Mouse (Mus musculus) kidney, adult 8-10 months (tissue): ENCODE measurements around the gene Nes.
A peak's percentile ranks its signal among the peaks of the same experiment; 100 is the strongest.

Source experiments
- DNase-seq, 2 experiments: peaks; one replicate each; pipeline ENCODE4 v3.0.0; 2022

Gene Nes

GRCm38 (mm10) chr3:88023192-88024074 lies 52.6 kb downstream of the Nes start:
- DNase-seq = peak in 1 of 2 experiments; percentile 5

GRCm38 (mm10) chr3:88026823-88027222 lies 55.9 kb downstream of the Nes start:
- DNase-seq = no peak

GRCm38 (mm10) chr3:88027434-88028186 lies 56.7 kb downstream of the Nes start, which contains the start of gene Hapln2:
Hapln2 (minus strand) TSS chr3:88027583.
- DNase-seq = peak in 1 of 2 experiments; percentile 10
